Mouse (Mus musculus) left cerebral cortex, postnatal 14 days (tissue): ENCODE data around the gene Dalrd3. TPM values are rescaled to one million over a fixed set of nuclear protein-coding genes. Genes with fewer than 3 reads are reported as not detected.
"Not testable (repeated sequence)": the region's sequence is repeated elsewhere in the genome, so short reads cannot be mapped to it uniquely, and the experiment has no call there.

Experiments used
- DNase-seq, 2 experiments: peaks; one replicate each; pipeline ENCODE4 v3.0.0; 2021 to 2022; ENCODE audit warnings: low spot score in 2 of 2, mixed read lengths in 1 of 2
- intact Hi-C: fragments of 180-260 bp; cut with DNase I; formaldehyde crosslinking; loops from one replicate; pipeline ENCODE4 v1.15.1; 2025
- microRNA-seq, 2 experiments: library from miRNA; unstranded; fragments of <30 nt; microRNA quantifications; one replicate each; pipeline ENCODE4 v1.2.0; 2022
- total RNA-seq, 2 experiments: library from RNA; stranded (reverse); gene quantifications; 2 replicates each; pipeline ENCODE4 v1.2.3; 2021

The Dalrd3 gene
- total RNA-seq, 2 experiments from 2014 or later, result 76.6 to 77.8 TPM

DNA sequence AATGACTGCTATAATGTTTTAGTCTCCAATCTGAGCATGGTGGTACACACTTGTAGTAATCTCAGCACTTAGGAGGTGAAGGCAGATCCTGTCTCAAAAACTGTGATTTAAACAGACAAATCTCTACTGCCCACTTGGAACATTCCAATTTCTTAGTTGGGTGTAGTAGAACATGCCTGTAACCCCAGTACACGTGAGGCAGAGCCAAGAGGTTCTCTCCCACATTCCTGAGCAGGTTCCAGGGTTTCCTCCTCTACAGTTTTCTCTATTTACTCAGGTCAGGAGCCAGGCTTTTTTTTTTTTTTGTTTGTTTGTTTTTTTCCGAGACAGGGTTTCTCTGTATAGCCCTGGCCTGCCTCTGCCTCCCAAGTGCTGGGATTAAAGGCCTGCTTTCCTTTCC lies 30.3 kb downstream of the Dalrd3 start:
- no peak for DNase-seq
- intact Hi-C loops, result no loop called here

GRCm38 (mm10) chr9:108601986-108602385 lies 32.3 kb downstream of the Dalrd3 start:
- intact Hi-C loops, result no loop called here
- no peak for DNase-seq

DNA sequence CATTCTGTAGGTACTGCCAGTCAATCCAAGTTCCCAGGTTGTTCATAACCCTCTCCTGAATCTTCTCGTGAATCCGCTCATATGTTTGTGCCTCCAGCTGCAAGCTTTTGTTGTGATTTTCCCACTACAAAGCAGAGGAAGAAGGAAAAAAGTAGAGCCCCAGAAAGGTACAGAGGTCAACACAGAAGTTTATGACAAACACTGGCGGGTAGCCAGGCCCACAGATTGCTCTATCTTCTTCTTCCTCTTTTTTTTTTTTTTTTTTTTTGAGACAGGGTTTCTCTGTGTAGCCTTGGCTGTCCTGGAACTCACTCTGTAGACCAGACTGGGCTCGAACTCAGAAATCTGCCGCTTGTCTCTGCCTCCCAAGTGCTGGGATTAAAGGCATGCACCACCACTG lies 38.2 kb downstream of the Dalrd3 start:
- intact Hi-C loops, DNase-seq: not testable (repeated sequence)

GRCm38 (mm10) chr9:108608889-108609288 lies 39.2 kb downstream of the Dalrd3 start:
- DNase-seq, result no peak
- intact Hi-C loops, result no loop called here

- intact Hi-C loops, result no loop called here
- peak in 1 of 2 experiments; percentile 25 for DNase-seq
Measured at GRCm38 (mm10) chr9:108611488-108611887, 41.8 kb downstream of the Dalrd3 start.

- intact Hi-C loops, result no loop called here
- DNase-seq, result no peak
Measured at GRCm38 (mm10) chr9:108617301-108617700, 47.6 kb downstream of the Dalrd3 start.

Small RNA genes lying within 50 kb of the gene (microRNA-seq; reads per million reads assigned to microRNA genes)
- gene Gm24083 (0 reads per million in 2 experiments), gene Mir191 (0 reads per million in 2 experiments), gene Mir425 (969 to 996 reads per million in 2 experiments)

Other genes starting within 250 kb of the Dalrd3 start
- 100 to 1,000 TPM in 1 of 2 experiments, 10 to 100 TPM in 1; 86.5 to 108 TPM for gene Gpx1, start 231.0 kb upstream of the Dalrd3 start, total RNA-seq
- gene Usp4, start 222.0 kb upstream of the Dalrd3 start, total RNA-seq, result 100 to 1,000 TPM; 115 to 122 TPM
- 1 to 10 TPM; 1.4 to 2.7 TPM for gene 1700102P08Rik, start 177.1 kb upstream of the Dalrd3 start, total RNA-seq
- gene Ccdc36, start 141.4 kb upstream of the Dalrd3 start, total RNA-seq, result under 1 TPM; 0.11 to 0.21 TPM
- not detected for gene BC048562, start 133.4 kb upstream of the Dalrd3 start, total RNA-seq
- 10 to 100 TPM; 38.3 to 40.2 TPM for gene Ccdc71, start 109.4 kb upstream of the Dalrd3 start, total RNA-seq
- 10 to 100 TPM; 36.1 to 38.4 TPM for gene Klhdc8b, start 108.3 kb upstream of the Dalrd3 start, total RNA-seq
- gene Lamb2, start 90.2 kb upstream of the Dalrd3 start, total RNA-seq, result 10 to 100 TPM; 36.0 to 38.3 TPM
- gene Usp19, start 79.3 kb upstream of the Dalrd3 start, total RNA-seq, result 100 to 1,000 TPM; 119 to 128 TPM
- 10 to 100 TPM; 76.7 to 80.8 TPM for gene Qars, start 62.2 kb upstream of the Dalrd3 start, total RNA-seq
- gene Qrich1, start 53.1 kb upstream of the Dalrd3 start, total RNA-seq, result 100 to 1,000 TPM; 126 to 130 TPM
- gene Impdh2, start 9.6 kb upstream of the Dalrd3 start, total RNA-seq, result 10 to 100 TPM; 57.6 to 60.5 TPM
- gene Ndufaf3, start 2.5 kb upstream of the Dalrd3 start, total RNA-seq, result 10 to 100 TPM; 65.9 to 66.5 TPM
- 100 to 1,000 TPM; 184 to 202 TPM for gene Wdr6, start 8.9 kb downstream of the Dalrd3 start, total RNA-seq
- gene P4htm, start 27.8 kb downstream of the Dalrd3 start, total RNA-seq, result 10 to 100 TPM; 60.3 to 61.6 TPM
- 10 to 100 TPM; 49.8 to 50.2 TPM for gene Arih2, start 79.5 kb downstream of the Dalrd3 start, total RNA-seq
- 10 to 100 TPM; 14.5 to 15.0 TPM for gene Slc25a20, start 92.2 kb downstream of the Dalrd3 start, total RNA-seq
- 10 to 100 TPM; 40.6 to 45.5 TPM for gene Prkar2a, start 119.4 kb downstream of the Dalrd3 start, total RNA-seq
- gene Ip6k2, start 213.9 kb downstream of the Dalrd3 start, total RNA-seq, result 100 to 1,000 TPM; 149 to 153 TPM
- 10 to 100 TPM; 39.1 to 44.7 TPM for gene Nckipsd, start 238.5 kb downstream of the Dalrd3 start, total RNA-seq